11 mouse cellular contexts compared by ENCODE assay signal in genomic region chr11:15125812-15126211, GRCm38 (mm10).
"Had no signal": no experiment of that assay in that cellular context is flagged by ENCODE, and none has a peak within 500 bp of the region (broad histone marks: within the 10 kb centered on the region; RNA-seq: fewer than 3 reads in every experiment).

No protein-coding gene starts in this region.

- H3K9ac ChIP-seq: limb, embryonic 13.5 days; liver, embryonic 14.5 days; midbrain, embryonic 12.5 days; neural tube, embryonic 12.5 days had no signal

- H3K27ac ChIP-seq: layer of hippocampus, adult 2 months; limb, embryonic 13.5 days; liver, embryonic 14.5 days; midbrain, embryonic 12.5 days; neural tube, embryonic 12.5 days had no signal

- H3K36me3 ChIP-seq: limb, embryonic 13.5 days; midbrain, embryonic 12.5 days; neural tube, embryonic 12.5 days had no signal

- DNase-seq: kidney, postnatal 10 days; kidney, postnatal 4 days; lung, adult 18-20 months; right cerebral cortex, adult 18-20 months; right cerebral cortex, postnatal 25 days; thymus, postnatal 36 days had no signal

- H3K4me3 ChIP-seq: layer of hippocampus, adult 2 months; limb, embryonic 13.5 days; midbrain, embryonic 12.5 days; neural tube, embryonic 12.5 days had no signal

- H3K9me3 ChIP-seq: midbrain, embryonic 12.5 days; neural tube, embryonic 12.5 days had no signal

- H3K4me1 ChIP-seq: limb, embryonic 13.5 days; midbrain, embryonic 12.5 days; neural tube, embryonic 12.5 days had no signal

- H3K4me2 ChIP-seq: limb, embryonic 13.5 days; midbrain, embryonic 12.5 days; neural tube, embryonic 12.5 days had no signal

- H3K27me3 ChIP-seq: limb, embryonic 13.5 days; midbrain, embryonic 12.5 days; neural tube, embryonic 12.5 days had no signal
